Mouse (Mus musculus) testis, adult 2 months (tissue): ENCODE results near the gene Ggps1. TPM values are rescaled to one million over a fixed set of nuclear protein-coding genes. Genes with fewer than 3 reads are reported as not detected.
A peak's percentile ranks its signal among the peaks of the same experiment; 100 is the strongest.
"Not testable (repeated sequence)": the region's sequence is repeated elsewhere in the genome, so short reads cannot be mapped to it uniquely, and the experiment has no call there.

Source experiments
- H3K27ac ChIP-seq: fragments of 200-500 bp; 2 replicates; pipeline ENCODE4 v1.5.1; 2012; ENCODE audit warnings: low read depth, low read length; ENCODE audit not compliant: control insufficient read depth, insufficient read depth
- H3K27me3 ChIP-seq: fragments of 200-500 bp; 2 replicates; pipeline ENCODE4 v1.6.1; 2012; ENCODE audit warnings: mild to moderate bottlenecking, low read length, moderate library complexity; ENCODE audit not compliant: control insufficient read depth, insufficient read depth
- H3K36me3 ChIP-seq: fragments of 200-500 bp; 2 replicates; pipeline ENCODE4 v1.6.1; 2012; ENCODE audit warnings: mild to moderate bottlenecking, low read length; ENCODE audit not compliant: control insufficient read depth, insufficient read depth
- H3K4me1 ChIP-seq: fragments of 200-500 bp; 2 replicates; pipeline ENCODE4 v1.6.1; 2012; ENCODE audit warnings: low read length; ENCODE audit not compliant: control insufficient read depth, insufficient read depth
- H3K4me3 ChIP-seq: fragments of 200-500 bp; 2 replicates; pipeline ENCODE4 v1.5.1; 2012; ENCODE audit warnings: low read depth, mild to moderate bottlenecking, low read length, moderate library complexity, mixed read lengths; ENCODE audit not compliant: control insufficient read depth
- CTCF ChIP-seq: fragments of 200-500 bp; IDR thresholded peaks from 2 replicates; pipeline ENCODE4 v1.5.1; 2012; ENCODE audit warnings: low read depth, mild to moderate bottlenecking, inconsistent platforms, low read length, moderate library complexity; ENCODE audit not compliant: control insufficient read depth, insufficient read depth, insufficient replicate concordance
- POLR2A ChIP-seq: fragments of 200-500 bp; IDR thresholded peaks from 2 replicates; pipeline ENCODE4 v1.6.1; 2012; ENCODE audit warnings: low read depth, mild to moderate bottlenecking, inconsistent platforms, low read length, moderate library complexity; ENCODE audit not compliant: control insufficient read depth
- polyA plus RNA-seq: library from polyadenylated mRNA; depleted of rRNA; stranded (reverse); fragments of >200 nt; gene quantifications from 2 replicates; pipeline ENCODE4 v1.2.3, GENCODE M21; 2012

Gene Ggps1
- polyA plus RNA-seq, 1 experiment = 11.2 TPM

DNA sequence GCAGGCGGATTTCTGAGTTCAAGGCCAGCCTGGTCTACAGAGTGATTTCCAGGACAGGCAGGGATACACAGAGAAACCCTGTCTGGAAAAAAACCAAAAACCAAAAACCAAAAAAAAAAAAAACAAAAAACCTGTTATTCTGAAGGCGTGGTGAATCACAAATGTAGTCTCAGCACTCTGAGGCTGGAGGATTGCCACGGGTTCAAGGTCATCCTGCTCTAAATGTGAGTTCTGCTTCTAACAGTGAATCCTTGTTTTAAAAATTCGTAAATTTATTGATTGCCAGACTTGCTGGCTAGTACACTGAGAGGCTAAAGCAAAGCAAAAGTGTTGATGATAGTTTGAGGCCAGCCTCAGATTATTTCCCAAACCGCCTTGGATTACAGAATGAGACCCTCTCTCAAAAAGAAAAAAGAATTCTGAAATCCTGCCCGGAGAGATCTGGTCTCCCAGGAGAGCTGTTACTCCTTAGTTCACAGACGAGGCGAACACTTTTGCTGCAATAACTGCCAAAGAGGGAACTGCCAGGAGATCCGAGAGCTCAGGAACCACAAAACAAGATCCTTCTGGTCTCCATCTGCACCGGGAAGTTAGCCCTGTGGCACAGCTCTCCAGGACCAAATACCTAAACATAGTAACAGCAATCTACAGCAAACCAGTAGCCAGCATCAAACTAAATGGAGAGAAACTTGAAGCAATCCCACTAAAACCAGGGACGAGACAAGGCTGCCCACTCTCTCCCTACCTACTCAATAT lies 27.2 kb downstream of the Ggps1 start:
- no peak overlapping the region for H3K4me3 ChIP-seq
- H3K27me3 ChIP-seq = no peaks in the 10 kb centered on the region
- peaks cover 3% of the 10 kb centered on the region for H3K4me1 ChIP-seq
- TF ChIP-seq CTCF (no peak), POLR2A (no peak)
- no peaks in the 10 kb centered on the region for H3K36me3 ChIP-seq
- H3K27ac ChIP-seq = peak overlapping the region; percentile 21; the same call in 1 of the 2 replicates

DNA sequence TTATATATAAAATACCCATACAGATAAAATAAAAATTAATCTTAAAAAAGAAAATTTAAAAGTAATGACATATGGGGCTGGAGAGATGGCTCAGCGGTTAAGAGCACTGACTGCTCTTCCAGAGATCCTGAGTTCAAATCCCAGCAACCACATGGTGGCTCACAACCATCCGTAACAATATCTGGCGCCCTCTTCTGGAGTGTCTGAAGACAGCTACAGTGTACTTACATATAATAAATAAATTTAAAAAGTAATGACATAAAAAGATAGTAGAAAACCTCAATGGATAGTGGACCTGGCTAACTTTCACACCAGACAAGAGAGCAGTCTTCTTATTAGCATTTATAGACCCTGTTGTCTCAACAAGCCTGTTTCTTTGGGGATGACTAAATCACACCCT lies 27.9 kb downstream of the Ggps1 start:
- not testable (repeated sequence) for H3K27me3 ChIP-seq, H3K4me3 ChIP-seq, H3K36me3 ChIP-seq

DNA sequence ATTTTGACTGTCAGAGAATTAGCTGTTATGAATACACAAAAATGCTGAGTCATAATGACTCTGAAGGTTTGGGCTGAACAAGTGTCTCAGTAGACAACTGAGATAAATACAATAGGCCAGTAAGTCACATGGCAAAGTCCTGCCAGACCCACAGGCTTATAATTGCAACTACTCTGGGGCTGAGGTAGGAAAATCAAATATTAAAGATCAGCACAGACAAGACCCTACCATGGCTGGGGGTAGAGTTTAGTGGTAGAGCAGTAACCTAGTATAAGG lies 29.3 kb downstream of the Ggps1 start:
- Histone ChIP-seq H3K27me3 (no peaks in the 10 kb centered on the region), H3K36me3 (no peaks in the 10 kb centered on the region), H3K27ac (no peak overlapping the region), H3K4me1 (no peaks in the 10 kb centered on the region), H3K4me3 (no peak overlapping the region)
- TF ChIP-seq POLR2A (no peak), CTCF (no peak)

More for the DNA sequence above, 27.9 kb downstream of the Ggps1 start:
- H3K4me1 ChIP-seq, H3K27ac ChIP-seq: not testable (repeated sequence)

DNA sequence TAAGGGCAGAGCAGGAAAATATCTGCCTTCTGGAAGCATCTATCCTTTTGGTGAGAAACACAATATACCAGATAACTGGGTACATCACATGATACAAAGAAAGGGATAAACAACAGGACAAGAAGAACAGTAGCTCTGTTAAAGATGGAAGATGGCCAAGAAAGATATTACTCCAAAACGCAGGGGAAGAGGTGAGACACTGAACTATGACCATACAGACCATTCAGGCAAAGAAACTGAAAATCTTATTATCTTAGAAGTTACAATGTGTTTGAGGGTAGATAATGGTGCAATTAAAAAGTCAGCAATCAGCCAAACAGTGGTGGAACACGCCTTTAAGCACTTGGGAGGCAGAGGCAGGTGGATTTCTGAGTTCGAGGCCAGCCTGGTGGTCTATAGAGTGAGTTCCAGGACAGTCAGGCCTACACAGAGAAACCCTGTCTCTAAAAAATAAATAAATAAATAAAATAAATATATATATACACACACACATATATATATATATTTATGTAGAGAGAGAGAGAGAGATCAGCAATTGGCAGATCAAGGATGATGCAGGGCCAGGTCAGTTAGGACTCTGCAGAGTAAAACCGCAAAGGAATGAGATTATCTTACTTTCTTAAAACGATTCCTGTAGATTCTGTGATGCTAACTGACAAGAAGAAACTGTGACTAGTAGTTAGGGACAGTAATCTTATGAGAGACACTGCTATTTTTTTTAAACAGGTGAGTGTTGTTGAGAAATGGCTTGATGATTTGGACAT lies 29.8 kb downstream of the Ggps1 start:
- no peak overlapping the region for H3K4me3 ChIP-seq
- H3K36me3 ChIP-seq = no peaks in the 10 kb centered on the region
- H3K4me1 ChIP-seq = no peaks in the 10 kb centered on the region
- H3K27ac ChIP-seq = no peak overlapping the region
- TF ChIP-seq CTCF (no peak), POLR2A (no peak)
- no peaks in the 10 kb centered on the region for H3K27me3 ChIP-seq

DNA sequence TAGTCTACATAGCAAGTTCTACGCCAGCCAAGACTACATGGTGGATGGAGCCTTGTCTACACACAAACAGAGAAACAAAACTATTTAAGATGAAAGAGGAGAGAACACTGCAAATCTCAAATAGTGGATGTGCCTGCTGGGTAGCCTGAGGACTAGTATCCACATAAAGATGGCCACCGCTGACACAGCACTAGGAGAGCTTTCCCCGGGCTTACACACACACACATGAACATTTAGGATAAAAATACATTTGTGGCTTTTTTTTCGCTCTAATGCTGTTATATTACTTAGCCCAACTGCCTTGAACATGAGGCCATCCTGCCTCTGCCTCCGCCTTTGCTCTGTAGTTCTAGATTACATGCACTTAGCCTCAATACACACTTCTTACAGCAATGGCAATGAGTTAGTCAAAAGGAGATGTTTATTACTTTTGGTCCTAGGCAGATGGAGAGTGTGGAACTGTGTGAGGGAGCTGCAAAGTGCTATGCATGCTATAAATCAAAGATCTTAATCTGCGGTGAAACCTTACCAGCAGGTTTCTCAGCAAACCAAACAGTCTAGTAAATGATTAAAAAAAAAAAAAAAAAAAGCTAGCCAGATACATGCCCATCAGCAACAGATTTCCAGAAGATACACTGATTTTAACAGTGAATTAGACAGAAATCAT lies 37.0 kb downstream of the Ggps1 start:
- TF ChIP-seq CTCF (no peak), POLR2A (no peak)
- no peaks in the 10 kb centered on the region for H3K36me3 ChIP-seq
- no peaks in the 10 kb centered on the region for H3K4me1 ChIP-seq
- H3K27ac ChIP-seq = no peak overlapping the region
- no peaks in the 10 kb centered on the region for H3K27me3 ChIP-seq
- H3K4me3 ChIP-seq = no peak overlapping the region

DNA sequence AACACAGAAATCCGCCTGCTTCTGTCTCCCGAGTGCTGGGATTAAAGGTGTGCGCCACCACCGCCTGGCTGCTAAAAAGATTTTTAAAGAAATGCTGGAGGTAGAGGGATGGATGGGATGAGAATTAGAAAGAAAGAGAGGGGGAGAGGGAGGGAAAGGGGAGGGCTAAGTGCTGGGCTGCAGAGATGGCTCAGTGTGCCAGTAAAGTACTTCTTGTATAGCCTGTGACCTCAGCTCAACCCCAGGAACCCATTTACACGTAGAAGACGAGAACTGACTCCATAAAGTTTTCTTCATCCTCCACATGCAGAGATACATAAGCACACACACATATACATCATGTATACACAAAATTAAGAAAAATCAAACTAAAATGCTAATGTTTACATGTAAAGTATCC lies 37.7 kb downstream of the Ggps1 start:
- Histone ChIP-seq H3K36me3 (no peaks in the 10 kb centered on the region), H3K27me3 (no peaks in the 10 kb centered on the region), H3K27ac (no peak overlapping the region), H3K4me1 (no peaks in the 10 kb centered on the region), H3K4me3 (no peak overlapping the region)
- TF ChIP-seq POLR2A = no peak
- no peak for TF ChIP-seq CTCF

DNA sequence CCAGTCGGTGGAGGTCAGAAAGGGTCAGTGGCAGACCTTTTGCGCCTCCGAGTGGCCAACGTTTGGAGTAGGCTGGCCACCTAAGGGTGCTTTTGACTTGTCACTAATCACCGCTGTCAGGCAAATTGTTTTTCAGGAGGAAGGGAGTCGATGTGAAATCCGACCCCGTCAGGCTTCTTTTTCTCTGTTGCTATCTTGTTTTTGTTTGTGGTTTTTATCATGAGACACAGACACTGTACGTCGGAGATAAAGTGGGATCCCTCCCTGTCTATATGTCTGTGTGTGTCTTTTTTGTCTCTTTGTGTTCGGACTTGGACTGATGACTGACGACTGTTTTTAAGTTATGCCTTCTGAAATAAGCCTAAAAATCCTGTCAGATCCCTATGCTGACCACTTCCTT lies 41.9 kb downstream of the Ggps1 start:
- not testable (repeated sequence) for H3K36me3 ChIP-seq, H3K4me1 ChIP-seq, H3K27ac ChIP-seq, H3K4me3 ChIP-seq, H3K27me3 ChIP-seq
